Mouse (Mus musculus): ENCODE measurements around the gene AC141477.1. TPM values are rescaled to one million over a fixed set of nuclear protein-coding genes. Genes with fewer than 3 reads are reported as not detected.

Gene AC141477.1
- polyA plus RNA-seq (2017; shearing (Covaris generic)), result 19.0 TPM

DNA sequence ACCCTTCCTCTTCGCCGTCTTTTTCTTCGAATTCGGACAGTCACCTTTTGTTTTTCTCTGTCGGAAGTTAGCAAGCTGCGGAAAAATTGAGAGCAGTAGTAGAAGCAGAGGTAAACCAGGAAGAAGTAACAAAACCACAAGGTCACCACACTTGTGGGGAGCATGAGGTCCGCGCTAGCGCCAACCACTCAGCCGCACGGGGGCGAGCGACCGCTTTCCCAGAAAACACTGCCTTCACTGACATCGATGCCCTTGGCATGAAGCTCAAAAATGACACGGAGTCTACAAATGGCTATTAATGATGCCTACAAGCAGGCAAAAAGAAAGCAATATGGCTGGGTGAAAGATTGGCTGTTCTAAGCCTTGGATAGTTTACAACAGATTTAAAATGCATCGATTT is at the start of gene AC141477.1:
Gene AC141477.1, minus strand, starts transcription at position 164 of the 400 bp plus-strand sequence.

DNA sequence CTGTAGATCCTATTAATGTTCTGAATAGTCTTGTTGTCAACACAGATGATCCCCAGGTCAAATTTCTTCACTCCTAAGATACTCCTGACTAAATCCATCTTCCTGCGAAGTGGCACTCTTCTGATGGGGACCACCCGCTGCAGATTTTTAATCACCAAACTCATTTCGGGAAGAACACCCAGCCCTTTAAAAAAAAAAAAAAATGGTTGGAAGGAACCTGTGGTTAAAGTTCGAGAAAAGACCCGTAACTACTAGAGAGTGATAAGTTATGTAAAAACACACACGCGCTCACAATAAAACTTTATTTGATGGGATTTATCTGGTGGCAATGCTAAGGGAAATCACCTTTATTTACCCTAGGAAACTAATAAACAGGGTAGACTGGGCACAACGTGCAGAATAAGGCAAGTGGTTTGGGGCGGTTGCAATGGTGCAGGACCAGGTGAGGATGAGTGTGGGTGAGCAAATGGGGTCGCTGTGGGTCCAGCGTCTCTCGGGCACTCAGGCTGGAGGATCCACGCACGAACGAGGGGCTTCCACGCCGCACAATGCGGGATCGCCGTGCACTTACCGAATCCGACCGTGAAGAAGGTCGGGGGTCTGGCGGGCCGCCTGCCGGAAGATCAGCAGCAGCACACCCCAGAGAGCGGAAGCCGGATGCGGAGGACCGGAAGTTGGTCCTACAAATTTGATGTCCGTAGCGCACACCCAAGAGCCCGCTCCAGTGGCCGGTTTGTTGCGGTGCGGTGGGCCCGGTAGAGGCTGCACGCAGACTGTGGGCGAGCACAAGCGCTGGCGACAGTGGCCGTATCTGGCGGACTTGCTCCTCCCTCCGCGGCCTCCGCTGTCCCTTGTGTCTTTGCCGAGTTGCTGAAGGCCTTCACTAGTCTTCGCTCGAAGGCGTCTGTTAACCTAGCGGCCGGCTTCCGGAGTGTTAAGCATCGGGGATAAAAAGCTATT is 28.2 kb upstream of the AC141477.1 start, which contains the start of the genes Mcm3ap and Ybey:
Gene Mcm3ap, plus strand, starts transcription at position 725 of the 960 bp plus-strand sequence.
Gene Ybey, minus strand, starts transcription at position 912 of the 960 bp plus-strand sequence.

DNA sequence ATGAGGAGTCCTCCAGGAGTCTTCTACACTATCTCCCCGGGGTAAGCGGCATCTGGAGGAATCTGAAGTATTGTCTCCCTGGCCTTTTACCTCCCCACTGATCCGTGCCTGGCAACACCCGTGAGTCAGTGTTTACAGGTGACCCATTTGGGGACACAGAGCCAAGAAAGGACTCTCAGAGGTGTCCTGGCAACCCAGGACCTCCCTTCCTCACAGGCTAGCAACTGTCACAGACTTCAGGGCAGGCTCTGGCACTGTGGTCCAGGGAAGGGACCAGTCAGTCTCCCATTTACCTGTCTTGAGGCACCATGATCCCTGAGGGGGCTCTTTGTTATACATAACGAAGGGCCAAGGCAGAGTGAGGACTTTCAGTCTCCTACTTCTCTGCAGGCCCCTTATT is 8.6 kb upstream of the AC141477.1 start, which contains the start of gene 2610028H24Rik:
Gene 2610028H24Rik, plus strand, starts transcription at position 231 of the 400 bp plus-strand sequence.

DNA sequence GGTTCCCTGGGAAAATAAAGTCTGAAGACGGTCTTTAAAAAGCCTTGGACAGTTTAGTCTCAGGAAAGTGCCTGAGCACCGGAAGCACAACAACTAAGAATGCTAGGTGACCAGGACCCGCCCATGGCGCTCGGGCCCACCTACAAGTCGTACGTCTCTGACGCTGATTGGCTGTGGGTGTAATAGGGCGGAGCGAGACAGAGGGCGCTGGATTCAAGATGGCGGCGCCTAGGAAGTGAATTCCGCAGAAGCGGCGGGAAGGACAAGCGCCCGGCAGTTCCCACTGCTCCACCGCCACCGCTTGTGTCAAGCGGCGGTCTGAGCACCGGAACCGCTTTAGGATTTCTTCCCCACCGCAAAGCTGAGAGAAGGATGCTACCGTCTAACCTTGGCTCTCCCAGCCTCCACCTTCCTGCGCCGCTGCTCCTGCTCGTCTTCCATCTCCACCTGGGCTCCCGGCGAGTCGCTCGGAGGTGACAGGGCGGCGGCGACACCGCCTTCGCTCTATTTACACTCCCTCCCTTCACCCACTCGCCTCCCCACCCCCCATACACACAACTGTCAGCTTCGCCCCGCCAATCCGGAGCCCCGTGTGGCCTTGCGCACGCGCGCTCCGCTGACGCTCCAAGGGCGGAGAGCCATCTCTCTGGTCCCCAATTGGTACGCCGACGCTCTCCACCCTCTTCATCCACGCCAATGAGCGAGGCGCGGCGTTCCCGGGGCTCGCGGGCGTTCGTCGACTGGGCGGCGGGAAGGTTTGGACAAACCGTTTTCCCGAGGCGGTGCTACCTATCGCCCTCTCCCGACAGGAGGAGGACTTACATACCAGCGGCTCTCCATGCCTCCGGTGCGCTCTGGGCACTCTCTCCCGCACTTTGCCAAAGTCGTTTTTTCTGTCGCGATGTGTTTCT is 2.2 kb upstream of the AC141477.1 start, which contains the start of gene Pcnt:
Gene Pcnt, minus strand, starts transcription at position 609 of the 911 bp plus-strand sequence.

Other genes starting within 250 kb of the AC141477.1 start
- gene Prmt2, start 202.6 kb downstream of the AC141477.1 start, polyA plus RNA-seq (2017; shearing (Covaris generic)), result 32.8 TPM
- gene S100b, start 186.6 kb downstream of the AC141477.1 start, polyA plus RNA-seq (2017; shearing (Covaris generic)), result not detected
- gene Dip2a, start 95.2 kb downstream of the AC141477.1 start, polyA plus RNA-seq (2017; shearing (Covaris generic)), result 1.8 TPM
- gene Pcnt, start 2.3 kb upstream of the AC141477.1 start, polyA plus RNA-seq (2017; shearing (Covaris generic)), result 30.3 TPM
- 0.20 TPM for gene 2610028H24Rik, start 8.6 kb upstream of the AC141477.1 start, polyA plus RNA-seq (2017; shearing (Covaris generic))
- 77.2 TPM for gene Mcm3ap, start 28.5 kb upstream of the AC141477.1 start, polyA plus RNA-seq (2017; shearing (Covaris generic))
- gene Ybey, start 28.7 kb upstream of the AC141477.1 start, polyA plus RNA-seq (2017; shearing (Covaris generic)), result 4.9 TPM
- 22.4 TPM for gene Lss, start 91.1 kb upstream of the AC141477.1 start, polyA plus RNA-seq (2017; shearing (Covaris generic))
- gene Spatc1l, start 121.8 kb upstream of the AC141477.1 start, polyA plus RNA-seq (2017; shearing (Covaris generic)), result not detected
- gene Ftcd, start 135.2 kb upstream of the AC141477.1 start, polyA plus RNA-seq (2017; shearing (Covaris generic)), result not detected
- gene Col6a2, start 183.2 kb upstream of the AC141477.1 start, polyA plus RNA-seq (2017; shearing (Covaris generic)), result not detected